Mouse (Mus musculus) forebrain, embryonic 11.5 days (tissue): ENCODE data around the gene Eif3d. TPM values are rescaled to one million over a fixed set of nuclear protein-coding genes. Genes with fewer than 3 reads are reported as not detected.

ENCODE experiments used
- ATAC-seq: fragments of 200-750 bp; cut with Nextera tagmentation; replicated peaks from 2 replicates; pipeline ENCODE4 v1.8.0; 2017; ENCODE audit warnings: moderate TSS enrichment; ENCODE audit not compliant: low FRiP score
- DNase-seq: peaks from one replicate; pipeline ENCODE4 v3.0.0-alpha.2; 2017; ENCODE audit warnings: low spot score
- H3K27ac ChIP-seq: fragments of 300-500 bp; sonication (generic); 2 replicates; pipeline ENCODE4 v1.5.1; 2014; ENCODE audit warnings: low read depth, low read length
- H3K27me3 ChIP-seq: fragments of 300-500 bp; sonication (generic); 2 replicates; pipeline ENCODE4 v1.6.1; 2014; ENCODE audit warnings: mild to moderate bottlenecking, low read length, mixed read lengths; ENCODE audit not compliant: control insufficient read depth, insufficient read depth
- H3K36me3 ChIP-seq: fragments of 300-500 bp; sonication (generic); 2 replicates; pipeline ENCODE4 v1.6.1; 2014; ENCODE audit warnings: mild to moderate bottlenecking, low read length, moderate library complexity, mixed read lengths; ENCODE audit not compliant: control insufficient read depth, insufficient read depth
- H3K4me1 ChIP-seq: fragments of 300-500 bp; sonication (generic); replicated peaks from 2 replicates; pipeline ENCODE4 v1.6.1; 2014; ENCODE audit warnings: low read length, mixed read lengths; ENCODE audit not compliant: control insufficient read depth, insufficient read depth
- H3K4me2 ChIP-seq: fragments of 300-500 bp; sonication (generic); 2 replicates; pipeline ENCODE4 v1.6.1; 2014; ENCODE audit warnings: low read depth, mild to moderate bottlenecking, low read length, moderate library complexity, mixed read lengths; ENCODE audit not compliant: severe bottlenecking
- H3K4me3 ChIP-seq: fragments of 300-500 bp; sonication (generic); 2 replicates; pipeline ENCODE4 v1.5.1; 2014; ENCODE audit warnings: low read depth, low read length
- H3K9ac ChIP-seq: fragments of 300-500 bp; sonication (generic); 2 replicates; pipeline ENCODE4 v1.6.1; 2014; ENCODE audit warnings: low read length
- H3K9me3 ChIP-seq: fragments of 300-500 bp; sonication (generic); 2 replicates; pipeline ENCODE4 v1.6.1; 2016; ENCODE audit warnings: low read length, mixed read lengths; ENCODE audit not compliant: control insufficient read depth
- WGBS: fragments of 180-500 bp; shearing (Covaris S2); extraction: QIAGEN DNeasy Blood & Tissue Kit; methylation state at CpG from one replicate; pipeline ENCODE4 v1.1.7; 2014; 5-methylcytosine and 5-hydroxymethylcytosine counted together
- polyA plus RNA-seq: library from polyadenylated mRNA; unstranded; fragments of >200 nt; fragmentation: Nextera tagmentation; extraction: Ambion mirVana; gene quantifications from 2 replicates; pipeline ENCODE4 v1.2.1, GENCODE M21; 2014

The Eif3d gene
- polyA plus RNA-seq, 1 experiment from 2014 or later = 243 TPM

- H3K27ac ChIP-seq = no peak overlapping the region
- peaks cover 4% of the 10 kb centered on the region; the same call in 1 of the 2 replicates for H3K36me3 ChIP-seq
- H3K4me2 ChIP-seq = no peak overlapping the region
- H3K9ac ChIP-seq = no peak overlapping the region
- ATAC-seq (no peak), DNase-seq (no peak)
- WGBS = 50% methylated on average over 5 of the region's 5 CpGs
- H3K27me3 ChIP-seq = no peaks in the 10 kb centered on the region
- no peaks in the 10 kb centered on the region for H3K9me3 ChIP-seq
- H3K4me3 ChIP-seq = no peak overlapping the region
- H3K4me1 ChIP-seq = no peaks in the 10 kb centered on the region
These were observed 58.6 kb downstream of the Eif3d start for GRCm38 (mm10) chr15:77912048-77912447.

- Histone ChIP-seq H3K27ac (no peak overlapping the region), H3K9me3 (no peaks in the 10 kb centered on the region)
- 19% methylated on average over 2 of the region's 2 CpGs for WGBS
These were observed 59.5 kb downstream of the Eif3d start for GRCm38 (mm10) chr15:77911065-77911464.

More at GRCm38 (mm10) chr15:77911065-77911464, 59.5 kb downstream of the Eif3d start:
- Histone ChIP-seq H3K9ac (no peak overlapping the region), H3K4me1 (no peaks in the 10 kb centered on the region), H3K4me2 (no peak overlapping the region), H3K36me3 (peaks cover 4% of the 10 kb centered on the region; the same call in 1 of the 2 replicates), H3K27me3 (no peaks in the 10 kb centered on the region), H3K4me3 (no peak overlapping the region)
- no peak for ATAC-seq
- no peak for DNase-seq

Other genes with a start within 250 kb of the Eif3d start
- gene Apol9b, start 241.8 kb downstream of the Eif3d start, polyA plus RNA-seq = not detected in 2 replicates
- gene Apol8, start 213.8 kb downstream of the Eif3d start, polyA plus RNA-seq = 0.16 and 0.21 TPM in 2 replicates
- gene Myh9, start 128.6 kb downstream of the Eif3d start, polyA plus RNA-seq = 32.0 and 37.4 TPM in 2 replicates
- 232 and 267 TPM in 2 replicates for gene Txn2, start 41.8 kb downstream of the Eif3d start, polyA plus RNA-seq
- 9.1 TPM in 2 replicates for gene Foxred2, start 14.1 kb downstream of the Eif3d start, polyA plus RNA-seq
- 0.56 and 0.75 TPM in 2 replicates for gene Cacng2, start 149.2 kb upstream of the Eif3d start, polyA plus RNA-seq
- gene Ift27, start 203.3 kb upstream of the Eif3d start, polyA plus RNA-seq = 142 and 145 TPM in 2 replicates
- gene Pvalb, start 235.6 kb upstream of the Eif3d start, polyA plus RNA-seq = not detected in 2 replicates